Mouse (Mus musculus) ovary, postnatal 36 days (tissue): ENCODE results near the gene Zfp423.

Experiments used
- DNase-seq: peaks from one replicate; pipeline ENCODE4 v3.0.0; 2022; ENCODE audit warnings: low spot score, mixed read lengths

Zfp423 gene

DNA sequence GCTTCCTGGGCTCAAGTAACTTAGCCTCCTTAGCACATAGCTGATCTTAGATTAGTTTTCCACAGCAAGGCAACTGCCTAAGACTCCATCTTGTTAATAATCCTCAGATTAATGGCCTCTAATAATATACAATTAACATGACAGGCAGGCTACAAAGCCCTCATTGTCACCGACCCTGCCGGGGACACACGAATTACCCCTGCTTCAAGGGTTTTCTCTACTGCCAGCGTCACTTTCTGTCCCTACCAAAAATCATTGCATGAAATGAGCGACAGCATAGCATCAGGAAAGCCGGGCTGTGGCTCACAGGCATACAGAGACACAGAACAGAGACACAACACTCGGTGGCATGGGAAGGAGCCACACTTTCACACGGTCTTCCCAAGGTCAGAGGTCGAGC lies 262.3 kb downstream of the Zfp423 start:
- no peak for DNase-seq

DNA sequence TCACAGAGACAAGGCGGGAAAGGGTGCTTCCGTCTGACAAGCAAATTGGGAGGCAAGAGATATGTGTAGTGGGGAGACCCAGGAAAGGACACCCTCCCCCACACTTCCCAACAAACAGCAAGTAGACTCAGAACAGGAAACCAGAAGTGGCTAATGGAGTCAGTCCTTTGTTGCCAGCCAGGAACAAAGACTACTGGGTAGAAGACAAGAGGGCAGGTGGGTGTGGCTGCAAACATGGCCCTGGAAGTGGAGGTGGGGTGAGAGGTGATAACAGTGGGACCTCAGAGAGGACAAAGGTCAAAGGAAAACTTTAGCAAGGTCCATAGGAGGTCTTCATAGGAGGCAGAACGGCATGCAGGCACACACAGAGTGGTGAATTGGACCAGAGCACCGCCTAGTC lies 265.7 kb downstream of the Zfp423 start:
- DNase-seq: no peak

DNA sequence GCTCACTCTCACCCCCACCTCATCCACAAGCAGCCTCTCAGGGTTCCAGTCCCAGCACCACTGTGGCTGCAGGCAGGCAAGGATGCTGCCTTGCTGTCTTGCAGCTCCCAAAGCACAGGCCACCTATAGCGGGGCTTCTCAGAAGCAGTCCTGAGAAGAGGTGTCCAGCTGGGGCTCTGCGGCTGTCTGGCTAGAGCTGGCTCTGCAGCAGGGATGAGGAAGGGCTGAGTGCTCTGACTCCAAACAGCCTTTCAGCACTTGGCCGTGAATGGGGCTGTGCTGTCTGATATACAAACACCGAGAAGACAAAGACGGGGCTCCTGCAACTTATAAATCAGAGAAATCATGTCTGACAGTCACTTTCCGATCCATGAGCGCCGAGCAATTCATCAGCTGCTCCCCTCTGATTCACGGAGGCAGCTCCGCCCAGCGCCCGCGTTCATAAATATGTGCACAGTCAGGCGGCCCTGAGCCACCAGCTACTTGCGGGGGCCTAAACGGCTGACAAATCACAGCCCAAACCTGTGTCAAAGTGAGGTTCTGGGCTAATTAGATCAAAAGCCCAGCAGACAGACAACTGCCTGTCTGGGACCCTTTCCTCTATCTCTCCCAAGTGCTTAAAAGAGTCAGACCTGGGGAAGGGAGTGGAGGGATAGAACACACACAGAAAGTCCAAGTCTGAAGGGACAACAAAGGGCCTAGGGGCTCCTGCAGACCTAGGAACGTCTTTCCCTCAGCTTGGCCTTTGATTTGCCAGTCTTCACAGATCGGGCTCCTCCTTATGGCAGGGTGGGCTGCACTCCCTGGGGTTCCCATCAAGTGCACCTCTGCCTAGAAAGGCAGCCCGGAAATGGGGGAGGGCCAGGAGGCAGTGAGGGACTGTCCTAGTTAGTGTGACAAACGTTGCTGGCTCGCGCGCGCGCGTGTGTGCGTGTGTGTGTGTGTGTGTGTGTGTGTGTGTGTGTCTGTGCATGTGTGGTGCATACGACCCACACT lies 269.0 kb downstream of the Zfp423 start:
- no peak for DNase-seq

DNA sequence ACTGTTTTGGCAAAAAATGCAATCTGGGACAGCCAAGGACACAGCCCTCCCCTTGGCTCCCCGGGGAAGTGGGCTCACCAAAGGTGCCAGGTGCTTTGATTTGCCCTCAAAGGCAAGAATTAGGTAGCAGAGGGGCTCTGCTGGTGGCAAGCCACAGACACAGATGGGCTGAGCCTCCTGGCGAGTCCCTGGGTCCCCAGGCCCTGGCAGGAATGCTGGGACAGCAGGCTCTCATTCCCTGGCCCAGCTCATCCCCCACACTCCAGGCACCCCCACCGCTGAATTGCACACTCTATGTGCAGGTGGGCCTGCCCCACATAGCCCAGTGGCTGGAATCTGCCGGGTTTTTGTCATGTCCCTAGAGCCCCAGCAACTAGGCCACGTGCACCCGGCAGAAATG lies 270.2 kb downstream of the Zfp423 start:
- no peak for DNase-seq

DNA sequence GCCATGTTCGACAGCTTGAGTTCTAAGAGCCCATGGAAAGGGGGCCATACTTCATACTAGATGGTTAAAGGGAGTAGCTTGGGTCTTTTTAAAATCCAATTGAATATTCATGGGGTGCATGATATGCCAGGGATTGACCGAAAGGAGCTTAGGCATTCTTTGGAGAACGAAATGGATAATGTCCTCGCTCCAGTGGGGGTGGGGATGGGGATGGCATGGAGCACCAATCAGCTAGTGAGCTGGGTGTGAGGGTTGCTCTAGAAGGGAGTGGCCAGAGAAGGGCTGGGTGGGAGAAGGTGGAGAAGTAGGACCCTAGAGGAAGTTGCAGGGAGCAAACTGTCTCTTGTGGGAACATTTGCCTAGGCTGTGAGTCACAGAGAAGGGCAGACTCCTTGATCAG lies 271.0 kb downstream of the Zfp423 start:
- DNase-seq: no peak

DNA sequence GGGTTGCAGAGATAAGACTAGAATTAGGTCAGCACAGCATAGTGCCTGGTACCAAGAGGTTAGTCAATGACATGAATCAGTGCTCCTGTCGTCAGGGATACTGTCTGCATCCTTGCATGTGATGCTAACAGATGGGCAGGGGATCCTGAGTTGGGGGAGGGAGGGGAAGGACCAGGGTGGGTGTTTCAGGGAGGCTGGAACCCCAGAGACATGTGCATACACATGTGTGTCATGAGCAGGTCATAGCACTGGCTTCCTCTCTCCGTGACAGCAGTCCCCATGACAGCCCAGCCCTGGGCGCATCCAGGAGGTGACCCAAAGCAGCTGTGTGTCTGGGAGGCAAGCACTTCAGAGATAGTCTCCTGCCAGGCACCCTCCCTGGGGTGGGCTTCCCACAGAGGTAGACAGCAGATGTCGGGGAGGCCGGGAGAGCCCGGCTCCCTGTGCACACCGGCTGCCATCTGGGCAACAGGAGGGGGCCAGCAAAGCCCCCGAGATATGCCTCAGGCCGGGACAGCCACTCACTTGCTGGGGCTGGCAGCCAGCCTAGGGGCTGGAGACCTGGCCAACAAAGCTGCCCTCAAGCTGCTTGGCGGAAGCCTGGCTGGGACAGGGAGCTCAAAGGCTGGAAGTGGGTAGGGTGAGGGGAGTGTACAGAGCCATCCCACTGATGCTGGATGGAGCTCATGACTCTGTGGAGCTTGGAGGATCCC lies 272.3 kb downstream of the Zfp423 start:
- DNase-seq: no peak

DNA sequence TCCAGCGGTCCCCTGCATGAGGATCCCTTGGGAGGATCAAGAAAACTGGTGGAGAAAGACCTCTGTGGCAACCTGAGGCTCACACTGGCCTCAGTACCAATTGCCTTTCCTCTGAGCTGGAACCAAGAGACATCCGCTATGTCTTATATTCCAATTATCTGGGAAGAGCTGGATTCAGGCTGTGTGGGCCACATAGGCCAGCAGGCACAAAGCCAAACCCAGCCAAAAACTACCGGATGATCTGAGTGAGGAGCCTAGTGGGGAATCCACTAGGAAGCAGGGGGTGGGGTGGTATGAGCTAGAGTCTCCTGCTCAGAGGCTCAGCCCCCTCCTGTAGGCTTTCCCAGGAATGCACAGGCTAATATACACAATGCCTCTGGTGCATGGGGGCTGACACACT lies 273.4 kb downstream of the Zfp423 start:
- DNase-seq: no peak

DNA sequence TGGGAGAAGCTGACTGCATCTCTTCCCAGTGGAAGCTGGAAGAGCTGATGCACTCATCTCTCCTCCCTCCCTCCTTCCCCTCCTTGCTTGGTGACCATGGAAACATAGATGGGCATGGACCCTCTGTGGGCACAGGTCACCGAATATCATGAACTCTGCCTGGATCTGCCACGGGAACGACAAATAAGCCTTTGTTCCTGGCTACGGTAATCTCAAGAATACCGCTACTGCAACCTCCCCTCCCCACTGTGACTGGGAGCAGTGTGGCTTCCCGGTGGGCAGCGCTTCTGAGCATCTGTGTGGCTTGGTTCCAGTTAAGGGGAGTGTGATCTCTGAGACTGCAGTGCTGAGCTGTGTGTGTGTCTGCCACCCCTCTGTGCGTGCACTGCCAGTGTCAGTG lies 274.0 kb downstream of the Zfp423 start:
- no peak for DNase-seq

DNA sequence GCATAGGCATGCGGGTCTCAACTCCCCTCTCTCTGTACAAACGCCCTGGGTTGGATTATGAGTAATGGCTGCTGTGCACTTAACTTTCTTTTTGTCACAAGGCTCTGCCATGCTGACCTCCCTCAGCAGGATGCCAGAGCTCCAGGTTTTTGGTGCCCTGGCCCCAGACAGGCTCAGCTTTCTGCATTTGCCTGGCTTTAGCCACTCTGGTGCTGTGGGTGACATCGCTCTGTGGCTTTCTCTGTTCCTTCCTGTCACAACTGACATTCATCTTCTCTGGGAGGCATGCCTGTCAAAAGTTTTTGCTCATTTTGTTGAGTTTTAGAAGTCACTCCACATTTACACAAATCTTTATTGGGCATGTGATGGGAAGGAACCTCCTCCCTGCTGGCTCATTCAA lies 277.3 kb downstream of the Zfp423 start:
- DNase-seq: no peak

DNA sequence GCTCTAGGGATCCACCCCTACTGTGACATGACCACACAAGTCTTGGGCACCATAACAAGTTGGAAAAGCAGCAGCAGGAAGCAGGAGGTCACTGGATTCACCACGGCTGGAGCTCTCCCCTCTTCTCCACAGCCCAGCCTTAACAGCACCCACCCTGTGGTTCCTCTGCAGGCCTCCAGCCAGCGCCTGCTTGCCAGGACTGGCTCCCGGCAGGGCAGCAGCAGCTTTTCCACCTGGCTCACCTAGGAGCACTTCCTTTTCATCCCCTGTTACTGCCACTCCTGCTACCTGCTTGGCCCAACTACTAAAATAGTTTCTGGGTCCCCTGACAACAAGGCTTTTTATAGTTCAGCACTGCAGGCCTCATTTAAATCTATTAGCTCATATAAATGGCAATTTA lies 279.4 kb downstream of the Zfp423 start:
- no peak for DNase-seq

DNA sequence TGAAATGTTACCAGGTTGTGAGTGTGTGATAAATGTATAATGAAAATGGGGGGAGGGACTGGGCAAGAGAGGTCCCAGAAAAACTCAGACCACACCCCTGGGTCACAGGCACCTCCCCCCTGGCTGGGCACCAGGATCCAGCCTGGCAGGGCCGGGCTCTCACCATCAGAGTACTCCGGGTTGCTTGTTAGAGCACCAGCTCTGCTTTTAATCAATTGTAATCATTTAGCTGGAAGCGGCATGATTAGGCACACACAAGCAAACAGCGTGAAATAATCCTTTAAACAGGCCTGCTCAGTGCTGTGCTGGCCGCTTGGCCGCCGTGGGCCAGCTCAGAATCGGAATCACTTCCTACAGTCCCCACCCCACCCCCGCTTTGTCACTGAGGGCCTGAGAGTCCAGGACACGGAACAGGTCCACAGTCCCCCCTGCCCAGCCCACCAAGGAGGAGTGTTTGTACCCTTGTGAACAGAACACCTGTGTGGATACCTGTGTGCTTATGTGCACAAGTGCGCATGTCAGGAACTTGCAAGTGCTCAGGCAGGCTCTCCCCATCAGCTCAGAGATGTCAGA lies 279.9 kb downstream of the Zfp423 start:
- DNase-seq: no peak

DNA sequence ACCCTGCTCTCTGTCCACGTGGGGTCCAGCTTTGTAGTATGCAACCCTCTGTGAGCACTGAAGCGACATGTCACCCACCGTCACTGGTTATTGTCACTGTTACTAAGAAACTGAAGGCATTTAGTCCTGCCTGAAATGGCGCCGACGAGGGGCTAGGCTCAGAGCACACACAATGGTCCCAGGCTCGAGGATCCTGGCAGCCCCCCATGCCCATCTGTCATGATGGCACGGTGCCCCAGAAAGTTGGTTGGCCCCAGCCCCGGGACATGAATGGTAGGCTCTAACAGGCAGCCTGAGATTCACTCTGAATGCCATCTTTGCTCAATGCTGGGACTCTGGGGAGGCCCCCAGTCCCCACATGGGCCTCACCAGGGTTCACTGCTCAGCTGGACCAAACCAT lies 284.0 kb downstream of the Zfp423 start:
- no peak for DNase-seq

DNA sequence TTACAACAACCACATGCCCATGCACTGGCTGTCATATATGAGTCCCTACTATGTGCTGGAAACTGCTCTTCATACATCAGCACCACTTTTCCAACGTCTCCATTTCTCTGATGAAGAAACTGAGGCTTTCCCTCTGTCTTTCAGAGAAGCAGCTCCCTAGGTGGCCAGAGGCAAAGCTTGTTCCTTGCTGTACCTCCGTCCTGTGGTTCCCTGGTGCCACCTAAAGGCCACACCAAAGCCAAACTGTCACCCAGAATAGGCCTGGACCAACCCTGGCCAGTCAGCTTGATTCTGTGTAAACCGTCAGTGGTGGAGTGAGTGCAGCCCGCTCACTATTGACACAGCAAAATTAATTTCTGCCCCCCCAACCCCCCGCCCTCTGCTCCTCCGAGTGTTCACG lies 285.2 kb downstream of the Zfp423 start:
- no peak for DNase-seq

DNA sequence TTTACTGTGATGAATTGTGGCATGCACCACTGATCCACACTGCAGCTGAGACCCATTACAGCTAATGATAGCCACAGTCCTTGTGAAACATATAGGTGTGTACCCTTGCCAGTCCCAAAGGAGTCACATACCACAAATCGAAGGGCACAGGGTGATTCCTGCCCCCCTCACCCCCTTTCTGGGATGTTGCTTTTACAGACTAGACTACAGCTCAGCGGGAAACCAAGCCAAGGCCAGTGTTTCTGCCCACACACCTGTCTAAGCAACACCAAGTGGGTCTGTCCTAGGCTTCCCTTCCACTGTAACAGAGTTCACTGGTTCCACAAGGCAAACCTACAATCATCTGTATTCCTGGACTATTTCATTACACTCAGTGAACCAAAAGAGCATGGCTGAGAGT lies 287.2 kb downstream of the Zfp423 start:
- DNase-seq: no peak

DNA sequence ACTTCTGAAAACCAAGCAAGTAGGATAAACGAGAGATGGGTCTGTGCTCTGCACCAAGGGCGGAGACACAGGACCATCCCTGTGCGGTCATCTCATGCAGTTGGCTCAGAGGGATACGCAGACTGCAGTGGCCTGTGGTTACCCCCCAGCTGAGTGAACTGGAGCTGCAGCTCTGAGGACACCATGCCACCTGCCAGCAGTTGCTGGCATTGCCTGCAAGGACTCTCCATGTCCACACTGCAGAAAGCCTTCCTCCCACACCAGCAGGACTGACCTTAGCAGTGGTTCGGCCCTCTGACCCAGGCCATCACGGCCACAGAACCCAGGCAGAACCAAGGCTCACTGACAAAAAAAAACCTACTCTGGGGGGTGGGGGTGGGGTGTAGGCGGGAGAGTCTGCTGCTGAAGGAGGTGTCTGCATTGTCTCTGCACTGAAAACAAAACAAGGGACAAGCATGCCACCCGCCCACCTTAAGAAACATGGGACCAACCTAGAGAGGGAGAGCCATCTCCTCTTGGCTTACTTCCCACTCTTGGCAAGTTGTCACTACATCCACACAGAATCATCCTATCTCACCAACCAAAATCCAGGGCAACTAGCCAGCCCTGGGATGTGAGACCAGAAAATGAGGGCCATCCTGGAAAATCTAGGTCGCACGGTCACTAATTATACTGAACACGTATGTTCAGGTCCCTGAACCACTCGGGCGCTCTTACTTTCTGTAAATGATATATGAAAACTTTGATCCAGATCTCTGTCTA lies 288.0 kb downstream of the Zfp423 start:
- no peak for DNase-seq

DNA sequence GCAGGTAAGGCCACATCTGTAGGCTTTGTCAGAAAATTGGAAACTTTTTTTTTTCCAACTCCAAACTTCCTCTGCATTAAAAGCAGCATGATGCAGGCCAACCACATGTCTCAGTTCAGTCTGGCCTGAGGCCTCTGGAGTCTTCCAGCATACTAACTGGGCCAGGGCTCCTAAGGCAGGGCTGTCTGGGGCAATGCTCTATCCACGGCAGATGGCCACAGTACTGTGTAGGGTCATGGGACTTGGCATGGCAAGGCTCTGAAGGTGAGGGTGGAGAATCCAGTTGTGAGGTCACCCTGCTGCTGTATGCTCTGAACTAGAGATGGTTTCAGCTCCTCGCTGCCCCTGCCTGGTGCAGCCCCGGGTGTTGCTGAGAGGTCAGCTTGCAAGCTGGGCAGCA lies 289.2 kb downstream of the Zfp423 start:
- no peak for DNase-seq

DNA sequence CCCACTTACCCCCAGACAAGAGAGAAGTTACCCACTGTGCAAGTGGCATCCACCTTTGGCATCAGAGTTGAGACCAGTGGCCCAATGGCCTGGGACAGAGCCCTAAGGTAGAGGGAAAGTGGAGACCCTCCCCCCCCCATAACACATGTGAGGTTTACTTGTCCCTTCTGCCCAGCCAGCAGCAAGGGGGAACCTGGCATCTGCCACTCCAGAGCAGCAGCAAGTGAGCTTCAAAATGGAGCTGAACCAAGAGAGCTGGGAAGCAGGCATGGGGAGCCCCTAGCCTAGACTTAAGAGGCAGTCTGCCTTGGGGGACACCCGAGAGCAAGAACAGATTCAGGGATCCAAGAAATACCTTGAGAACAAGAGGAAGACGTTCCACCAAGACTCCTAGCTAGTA lies 290.7 kb downstream of the Zfp423 start:
- DNase-seq: no peak

DNA sequence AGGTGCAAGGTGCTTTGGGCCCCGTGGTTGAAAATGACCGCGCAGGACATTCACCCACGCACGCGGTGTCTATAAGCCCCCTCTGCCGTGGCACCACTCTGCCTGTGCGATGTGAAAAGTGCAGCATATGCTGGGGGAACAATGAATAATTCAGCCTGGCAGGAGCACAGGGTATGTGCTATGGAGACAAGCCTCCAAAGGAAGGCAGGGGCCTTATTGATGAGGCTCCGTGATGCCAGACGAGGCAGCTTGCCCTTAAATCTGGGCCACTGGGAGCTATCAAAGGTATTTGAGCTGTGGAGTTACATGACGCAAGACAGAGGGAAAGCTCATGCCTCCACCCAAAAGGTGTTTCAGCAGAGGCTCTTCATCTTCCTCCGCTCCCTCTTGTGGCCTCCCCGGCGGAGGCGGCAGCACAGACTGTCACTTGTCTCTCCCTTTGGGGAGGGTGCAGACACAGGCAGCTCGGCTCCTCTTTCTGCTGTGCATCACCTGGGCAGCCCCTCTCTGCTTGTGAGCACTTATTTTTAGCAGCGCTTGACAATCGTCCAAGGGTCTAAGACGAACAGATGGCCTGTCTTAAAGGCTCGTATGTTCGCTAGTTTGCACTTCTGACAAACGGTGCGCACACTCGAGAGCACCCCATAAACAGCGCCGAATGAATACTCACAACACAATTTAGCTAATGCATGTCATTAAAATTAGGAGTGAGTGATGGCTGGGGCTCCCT lies 291.3 kb downstream of the Zfp423 start:
- DNase-seq: no peak

DNA sequence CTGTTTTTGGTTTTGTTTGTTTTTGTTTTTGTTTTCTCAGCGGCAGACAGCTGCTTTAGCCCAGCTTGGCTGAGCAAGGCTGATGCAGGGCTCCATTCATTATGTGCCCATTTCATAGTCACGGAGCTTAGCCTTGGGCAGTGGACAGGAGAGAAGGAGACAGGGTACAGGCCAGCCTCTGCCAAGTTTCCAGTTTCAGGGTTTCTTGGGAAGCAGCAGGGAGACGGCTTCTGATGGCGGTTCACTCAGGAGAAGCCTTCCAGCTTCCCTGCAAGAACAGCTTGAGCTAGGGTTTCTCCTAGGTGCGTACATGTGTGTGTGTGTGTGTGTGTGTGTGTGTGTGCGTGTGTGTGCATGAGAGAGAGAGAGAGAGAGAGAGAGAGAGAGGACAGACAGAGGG lies 292.1 kb downstream of the Zfp423 start:
- DNase-seq: no peak

DNA sequence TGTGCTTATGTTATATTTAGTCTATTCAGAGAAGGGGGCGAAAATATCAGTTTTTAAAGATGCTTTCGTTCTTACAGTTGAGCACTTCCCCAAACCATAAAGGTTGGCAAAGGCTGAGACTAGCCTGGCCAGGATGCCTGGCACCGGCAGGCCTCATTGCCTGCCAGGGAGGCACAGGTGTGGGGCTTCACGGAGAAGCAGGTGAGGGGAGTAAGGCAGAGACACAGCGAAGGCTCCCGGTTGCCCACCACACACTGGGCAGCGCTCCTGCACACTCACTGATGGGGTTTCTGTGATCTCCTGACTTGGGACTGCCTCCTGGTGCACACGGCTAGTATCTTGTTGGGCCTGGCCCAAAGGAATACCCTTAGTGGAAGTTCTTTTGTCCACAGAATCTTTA lies 294.1 kb downstream of the Zfp423 start:
- no peak for DNase-seq

DNA sequence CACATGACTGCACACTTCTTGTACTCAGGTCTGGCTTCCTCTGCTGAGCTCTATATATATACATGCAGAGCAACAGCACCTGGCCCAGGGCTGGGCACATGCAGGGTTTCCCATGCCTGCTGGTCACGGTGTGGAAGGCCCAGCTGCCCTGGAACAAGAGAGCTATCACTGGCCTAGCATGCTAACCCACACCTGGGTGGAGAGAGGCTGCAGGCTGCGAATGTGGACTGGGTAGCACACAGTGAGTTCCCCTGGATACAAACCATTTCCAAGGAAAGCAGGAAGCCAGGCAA lies 295.2 kb downstream of the Zfp423 start:
- DNase-seq: no peak
